Mouse (Mus musculus): Measurements from ENCODE around the gene Tspan11.

The Tspan11 gene

GRCm38 (mm10) chr6:127932697-127933096, 45.3 kb downstream of the Tspan11 start:
- DNase-seq (ENCODE audit: low spot score in 2 of 2), result no peak

GRCm38 (mm10) chr6:127933841-127934240, 46.5 kb downstream of the Tspan11 start:
- DNase-seq (ENCODE audit: low spot score in 2 of 2), result no peak

DNA sequence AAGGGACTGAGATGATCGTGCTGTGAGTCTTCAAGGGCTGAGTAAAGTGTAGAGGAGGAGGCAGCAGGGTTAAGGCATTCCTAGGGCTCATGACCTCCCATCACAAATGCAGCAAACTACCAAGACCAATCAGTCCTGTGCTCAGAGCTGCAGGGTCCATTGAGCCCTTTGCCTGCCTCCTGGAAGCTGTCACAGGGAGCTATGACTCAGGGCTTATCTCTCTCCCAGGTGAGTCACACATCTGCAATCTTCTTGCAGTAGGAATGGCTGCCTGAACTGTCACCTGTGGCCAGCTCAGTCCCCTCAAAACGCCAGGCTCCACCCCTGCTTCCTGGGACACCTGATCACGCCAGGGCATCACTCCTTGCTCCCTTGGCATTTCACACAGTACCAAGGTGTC, 47.7 kb downstream of the Tspan11 start:
- no peak for DNase-seq (ENCODE audit: low spot score in 2 of 2)

- DNase-seq (ENCODE audit: low spot score in 2 of 2), result no peak
Measured at GRCm38 (mm10) chr6:127942421-127942820, 55.0 kb downstream of the Tspan11 start.

DNA sequence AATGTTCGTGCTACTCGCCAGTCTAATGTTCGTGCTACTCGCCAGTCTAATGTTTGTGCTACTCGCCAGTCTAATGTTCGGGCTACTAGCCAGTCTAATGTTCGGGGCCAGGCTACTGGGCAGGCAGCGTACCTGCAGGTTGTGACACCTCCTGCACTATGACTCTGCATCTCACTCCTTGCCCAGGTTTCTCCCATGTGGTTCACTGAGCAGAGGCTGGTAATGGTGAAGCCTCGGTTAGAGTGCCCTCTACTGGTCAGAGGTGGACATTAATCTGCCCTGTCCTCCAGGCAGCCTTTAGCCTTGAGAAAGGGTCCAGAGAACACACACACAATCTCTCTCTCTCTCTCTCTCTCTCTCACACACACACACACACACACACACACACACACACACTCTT, 58.3 kb downstream of the Tspan11 start:
- DNase-seq (ENCODE audit: low spot score in 2 of 2), result peak; percentile 79 to 87

GRCm38 (mm10) chr6:127948656-127949055, 61.3 kb downstream of the Tspan11 start:
- DNase-seq (ENCODE audit: low spot score in 2 of 2), result no peak

- DNase-seq (ENCODE audit: low spot score in 2 of 2), result no peak
Measured at GRCm38 (mm10) chr6:127949885-127950284, 62.5 kb downstream of the Tspan11 start.

GRCm38 (mm10) chr6:127953071-127953470, 65.7 kb downstream of the Tspan11 start:
- no peak for DNase-seq (ENCODE audit: low spot score in 2 of 2)

- DNase-seq (ENCODE audit: low spot score in 2 of 2), result no peak
Measured at GRCm38 (mm10) chr6:127956172-127956571, 68.8 kb downstream of the Tspan11 start.

DNA sequence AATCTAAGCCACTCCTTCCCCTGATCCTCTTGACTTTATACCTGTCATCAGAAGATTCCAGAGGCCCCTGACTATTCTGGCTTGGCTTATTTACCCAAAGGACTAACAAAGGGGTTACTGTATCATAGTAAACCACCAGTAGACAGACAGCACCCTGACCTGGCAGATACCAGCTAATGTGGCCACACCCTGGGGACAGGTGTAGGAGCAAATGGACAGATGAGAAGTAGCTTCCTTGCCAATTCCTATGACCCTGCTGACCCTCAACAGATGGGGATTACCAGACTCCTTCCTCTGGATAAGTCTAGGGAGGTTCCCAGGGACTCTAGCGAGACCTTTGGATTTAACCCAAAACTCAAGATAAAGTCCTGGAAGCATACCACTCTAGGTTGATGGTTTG, 72.8 kb downstream of the Tspan11 start:
- no peak for DNase-seq (ENCODE audit: low spot score in 2 of 2)

DNA sequence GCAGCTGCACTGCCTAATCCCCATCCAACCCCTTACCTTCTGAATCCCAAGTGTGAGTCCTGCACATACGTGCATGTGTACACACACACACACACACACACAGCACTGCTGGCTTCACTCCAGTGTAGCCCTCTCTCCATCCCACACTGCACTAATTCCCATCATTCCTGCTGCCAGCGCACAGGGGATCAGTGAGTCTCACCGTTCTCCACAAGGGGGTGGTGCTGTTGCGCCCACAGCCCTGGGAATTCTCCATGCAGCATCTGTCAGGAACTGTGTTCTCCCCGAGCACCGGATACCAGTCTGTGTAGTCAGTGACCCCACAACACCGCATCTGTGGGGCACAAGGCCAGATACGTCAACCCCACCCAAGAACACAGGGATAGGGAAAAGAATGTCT, 78.1 kb downstream of the Tspan11 start:
- DNase-seq (ENCODE audit: low spot score in 2 of 2), result peak; percentile 62 to 64

DNA sequence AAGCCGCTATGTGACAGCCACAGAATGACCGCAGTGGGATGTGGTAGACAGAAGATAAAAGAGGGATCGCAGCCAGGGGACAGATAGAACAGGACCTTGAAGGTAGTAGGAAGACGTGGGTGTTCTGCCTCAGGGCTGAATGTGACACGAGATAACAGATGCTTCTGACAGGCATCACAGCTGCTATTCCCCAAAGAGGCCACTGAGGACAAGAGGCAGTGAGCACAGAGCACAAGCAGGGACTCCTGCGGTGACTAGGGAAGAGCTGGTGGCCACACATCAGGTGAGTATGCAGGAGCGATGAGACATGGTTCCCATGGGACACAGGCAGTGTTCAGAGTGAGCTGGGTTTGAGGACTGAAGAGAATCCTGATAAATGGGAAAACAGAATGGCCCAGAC, 82.3 kb downstream of the Tspan11 start:
- no peak for DNase-seq (ENCODE audit: low spot score in 2 of 2)

GRCm38 (mm10) chr6:127970120-127970519, 82.7 kb downstream of the Tspan11 start:
- DNase-seq (ENCODE audit: low spot score in 2 of 2), result peak; percentile 83 to 89

DNA sequence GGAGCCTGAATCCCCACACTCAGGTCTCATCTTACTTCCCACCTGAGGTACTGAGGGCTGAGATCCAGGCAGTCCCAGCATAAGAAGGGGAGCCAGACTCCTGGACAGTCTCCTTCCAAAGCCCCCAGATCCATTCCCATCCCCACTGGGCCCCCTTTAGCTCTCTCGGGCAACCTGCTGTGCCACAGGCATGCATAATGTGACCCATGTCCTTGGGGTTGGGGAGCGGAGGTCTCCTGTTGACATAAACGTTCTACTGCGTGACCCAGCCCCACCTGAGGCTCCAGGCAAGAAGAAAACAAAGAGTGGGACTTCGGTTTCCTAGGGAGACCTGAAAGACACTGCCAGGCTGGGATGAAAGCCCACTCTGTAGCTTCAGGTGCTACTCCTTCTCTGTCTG, 83.5 kb downstream of the Tspan11 start:
- no peak for DNase-seq (ENCODE audit: low spot score in 2 of 2)

GRCm38 (mm10) chr6:127971931-127972330, 84.5 kb downstream of the Tspan11 start:
- DNase-seq (ENCODE audit: low spot score in 2 of 2), result no peak

GRCm38 (mm10) chr6:127973553-127973952, 86.2 kb downstream of the Tspan11 start:
- DNase-seq (ENCODE audit: low spot score in 2 of 2), result no peak

DNA sequence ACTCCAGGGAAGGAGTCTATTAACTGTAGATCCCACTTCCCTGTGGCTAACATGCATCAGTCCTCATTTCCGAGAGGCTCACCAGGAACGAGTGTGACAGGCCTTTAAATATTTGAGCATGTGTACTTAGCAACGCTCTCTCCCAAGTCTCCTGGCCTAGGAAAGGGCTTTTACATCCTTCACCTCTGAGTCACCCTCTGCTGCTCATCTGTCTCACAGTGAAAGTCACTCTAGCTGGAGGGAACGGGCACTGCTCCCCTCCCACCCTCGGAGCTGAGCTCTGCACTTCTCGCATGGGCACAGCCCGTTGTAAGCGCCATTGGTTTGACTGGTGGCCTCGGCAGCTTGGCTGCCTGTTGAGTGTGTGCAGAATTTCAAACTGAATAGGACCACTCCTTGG, 86.6 kb downstream of the Tspan11 start:
- no peak for DNase-seq (ENCODE audit: low spot score in 2 of 2)

GRCm38 (mm10) chr6:127976695-127977094, 89.3 kb downstream of the Tspan11 start:
- DNase-seq (ENCODE audit: low spot score in 2 of 2), result no peak

GRCm38 (mm10) chr6:127978941-127979340, 91.6 kb downstream of the Tspan11 start:
- DNase-seq (ENCODE audit: low spot score in 2 of 2), result no peak

DNA sequence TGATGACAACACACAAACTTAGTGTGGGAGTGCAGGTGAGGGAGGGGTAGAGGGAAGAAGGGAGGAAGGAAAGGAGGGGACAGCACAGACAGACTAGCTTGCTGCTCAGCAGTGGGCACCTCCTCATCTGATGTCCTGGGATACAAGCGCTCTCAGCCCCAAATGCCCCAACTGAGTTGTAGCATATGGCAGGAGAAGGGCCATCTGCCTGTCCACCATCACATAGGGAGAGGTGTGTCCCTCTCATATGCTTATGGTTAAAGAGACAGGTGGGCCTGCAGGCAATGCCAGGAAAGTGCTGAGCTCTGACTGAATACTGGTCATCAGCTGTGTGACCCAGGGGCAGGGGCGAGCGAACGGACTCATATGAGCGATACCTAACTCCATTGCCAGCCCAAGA, 92.4 kb downstream of the Tspan11 start:
- no peak for DNase-seq (ENCODE audit: low spot score in 2 of 2)

DNA sequence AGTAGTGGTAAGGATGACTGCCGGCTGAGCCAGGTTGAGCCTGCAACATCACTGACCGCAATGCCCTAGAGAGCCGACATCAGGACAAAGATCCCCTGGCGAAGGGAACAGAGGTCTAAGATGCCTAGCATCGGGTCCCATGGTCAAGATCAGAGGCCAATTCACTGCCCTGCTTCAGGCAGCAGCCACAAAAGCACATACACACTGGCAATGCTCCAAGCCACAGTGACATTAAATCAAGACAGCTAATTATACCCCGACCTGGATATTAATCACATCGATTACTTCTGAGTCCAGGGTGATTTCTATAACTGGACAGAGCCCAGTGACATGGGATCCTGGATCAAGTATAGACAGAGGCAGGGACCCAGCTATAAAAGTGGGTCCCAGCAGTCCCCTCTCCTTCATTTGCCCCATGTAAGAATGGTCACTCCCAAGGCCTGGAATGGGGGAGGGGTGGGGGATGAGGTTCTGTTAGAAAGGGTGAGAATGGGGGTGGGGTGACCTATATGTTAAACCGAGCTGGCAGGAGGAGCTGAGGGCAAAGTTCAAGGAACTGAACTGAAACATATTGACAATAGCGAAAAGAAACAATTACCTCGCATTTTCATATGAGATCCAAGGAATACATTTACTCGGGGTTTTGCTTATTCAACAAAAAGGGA, 93.1 kb downstream of the Tspan11 start:
- no peak for DNase-seq (ENCODE audit: low spot score in 2 of 2)

DNA sequence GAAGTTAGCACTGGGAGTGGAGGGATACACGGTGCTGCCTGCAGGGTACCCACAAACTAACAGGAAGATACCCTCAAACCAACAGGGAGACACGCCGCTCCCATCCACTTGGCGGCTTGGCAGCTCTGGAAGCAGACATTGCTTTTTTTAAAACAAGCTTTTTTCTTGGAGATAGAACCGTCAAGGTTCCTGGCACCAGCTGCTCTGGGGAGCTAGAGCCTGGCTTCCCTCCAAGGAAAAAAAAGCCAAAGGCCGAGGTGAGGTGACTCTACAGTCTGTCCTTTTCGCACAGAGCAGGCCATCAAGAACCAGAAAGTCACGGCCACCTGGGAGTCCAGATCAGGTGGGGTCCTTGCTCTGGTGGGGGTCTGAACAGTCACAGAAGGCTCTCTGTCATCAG, 93.8 kb downstream of the Tspan11 start:
- DNase-seq (ENCODE audit: low spot score in 2 of 2), result peak in 1 of 2 experiments; percentile 41

DNA sequence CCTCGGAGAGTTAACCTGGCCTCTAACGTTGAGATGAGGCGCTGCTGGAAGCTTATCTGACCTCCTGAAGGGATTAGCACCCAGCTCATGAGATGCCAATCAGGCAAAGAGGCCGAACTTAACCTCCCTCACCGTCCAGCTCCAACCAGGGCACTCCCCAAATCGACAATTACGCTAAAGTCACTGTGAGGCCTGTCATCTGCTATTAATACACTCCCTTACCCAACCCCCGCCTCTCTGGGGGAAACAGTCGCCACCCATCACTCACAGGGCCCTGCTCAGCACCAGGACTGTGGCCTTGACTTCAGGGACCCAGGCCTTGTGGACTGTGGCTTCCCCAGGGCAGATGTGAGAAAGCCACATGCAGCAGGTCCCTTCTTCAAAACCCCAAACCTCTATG, 99.0 kb downstream of the Tspan11 start:
- no peak for DNase-seq (ENCODE audit: low spot score in 2 of 2)

DNA sequence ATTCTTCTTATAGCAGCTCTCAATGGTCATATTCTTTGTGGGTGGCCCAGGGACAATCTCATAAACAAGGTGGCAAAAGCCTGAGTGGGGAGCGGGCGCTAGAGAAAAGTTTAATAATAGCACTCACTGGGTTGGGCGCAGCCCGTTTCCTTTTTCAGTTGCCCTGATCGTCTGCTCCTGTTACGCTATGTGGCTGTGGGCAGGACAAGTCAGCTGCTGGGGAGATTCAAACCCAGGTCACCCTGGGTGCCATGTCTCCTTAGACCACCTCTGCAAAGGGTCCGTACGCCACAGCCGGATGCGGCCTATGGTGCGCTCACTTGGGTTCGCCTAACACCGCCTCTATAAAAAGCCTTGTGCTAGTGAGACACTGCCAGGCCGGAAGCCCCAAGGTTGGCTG, 100.0 kb downstream of the Tspan11 start:
- DNase-seq (ENCODE audit: low spot score in 2 of 2), result no peak
